Mouse (Mus musculus) regulatory T cell (primary cell): ENCODE measurements around the gene Fry.

ENCODE experiments used
- in situ Hi-C: fragments of 300-600 bp; cut with MboI, MseI; formaldehyde crosslinking; loops from one replicate; pipeline ENCODE4 v1.15.1; 2025; ENCODE audit warnings: high pct_unique_total_duplicates

Gene Fry

GRCm38 (mm10) chr5:150333328-150333731 lies 214.9 kb downstream of the Fry start:
- in situ Hi-C loops: no loop called here

DNA sequence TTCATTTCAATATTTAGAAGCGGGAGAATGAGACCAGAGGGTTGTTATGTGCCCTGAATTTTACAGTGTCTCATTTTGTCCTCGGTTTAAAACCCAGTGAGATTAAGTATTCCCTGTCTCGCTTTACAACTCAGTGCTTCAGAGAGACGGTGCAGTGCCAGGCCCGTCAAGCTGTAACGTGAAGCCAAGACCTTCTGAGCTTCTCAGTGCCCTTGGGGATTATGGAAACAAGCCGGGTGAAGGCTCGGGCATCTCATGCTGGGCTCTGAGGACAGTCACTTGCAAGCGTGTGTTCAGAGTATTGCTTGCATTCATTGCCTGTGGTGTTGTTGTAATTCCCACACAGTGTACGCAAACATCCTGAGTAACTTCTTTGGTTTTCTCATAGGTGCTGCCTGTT lies 218.0 kb downstream of the Fry start:
- in situ Hi-C loops: no loop called here

DNA sequence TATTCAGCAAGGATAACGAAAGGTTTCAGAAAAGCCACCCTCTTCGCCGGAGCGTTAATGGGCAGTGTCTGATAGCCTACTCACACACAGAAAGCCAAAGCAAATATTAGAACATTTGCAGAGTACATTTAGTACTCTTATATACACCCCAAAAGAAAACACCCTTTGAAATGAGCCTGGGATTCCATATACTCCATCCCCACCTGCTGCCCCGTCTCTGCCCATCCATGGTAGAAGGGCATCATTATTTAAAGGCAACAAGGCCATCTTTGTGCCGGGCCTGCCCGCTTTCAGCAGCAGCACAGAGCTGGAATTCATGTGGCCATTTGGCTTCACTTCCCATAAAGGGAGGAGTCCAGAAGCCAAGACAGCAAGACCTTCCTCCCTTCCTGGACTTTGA lies 219.3 kb downstream of the Fry start:
- in situ Hi-C loops: no loop called here

DNA sequence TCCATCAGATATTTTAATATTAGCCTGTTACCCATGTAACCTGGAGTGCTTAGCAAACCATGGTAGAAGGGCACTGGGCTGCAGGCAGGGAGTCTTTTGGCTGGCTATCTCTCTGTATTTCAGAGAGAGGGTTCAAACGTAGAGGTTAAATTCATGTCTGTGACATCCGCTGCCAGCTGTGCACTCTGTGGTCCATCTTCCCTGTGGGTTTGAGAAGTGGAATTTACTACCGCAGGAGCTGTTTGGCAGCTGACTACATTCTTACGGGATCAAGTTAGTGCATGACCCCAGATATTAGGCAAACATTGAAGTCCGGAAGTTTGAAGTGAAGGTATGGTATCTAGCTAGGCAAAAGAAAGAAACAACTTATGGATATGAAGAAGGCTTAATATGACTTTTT lies 222.5 kb downstream of the Fry start:
- in situ Hi-C loops: no loop called here

DNA sequence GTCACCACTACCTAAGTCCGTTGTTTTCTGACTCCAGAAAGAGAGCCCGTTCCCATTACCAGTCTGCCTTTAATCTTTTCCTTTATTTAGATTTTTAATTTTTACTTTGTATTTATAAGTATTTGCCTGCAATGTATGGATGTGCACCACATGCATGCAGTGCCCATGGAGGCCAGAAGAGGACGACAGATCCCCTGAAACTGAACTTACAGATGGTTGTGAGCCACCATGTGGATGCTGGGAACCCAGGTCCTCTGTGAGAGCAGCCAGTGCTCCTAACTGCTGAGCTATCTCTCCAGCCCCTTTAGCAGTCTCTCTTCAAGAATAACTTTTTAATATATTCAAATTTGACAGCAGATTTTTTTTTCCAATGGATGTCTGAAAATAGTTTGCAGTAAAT lies 223.7 kb downstream of the Fry start:
- in situ Hi-C loops: no loop called here

GRCm38 (mm10) chr5:150345946-150346345 lies 227.5 kb downstream of the Fry start:
- in situ Hi-C loops: no loop called here

- in situ Hi-C loops: no loop called here
These were observed 227.9 kb downstream of the Fry start for GRCm38 (mm10) chr5:150346378-150346777.

DNA sequence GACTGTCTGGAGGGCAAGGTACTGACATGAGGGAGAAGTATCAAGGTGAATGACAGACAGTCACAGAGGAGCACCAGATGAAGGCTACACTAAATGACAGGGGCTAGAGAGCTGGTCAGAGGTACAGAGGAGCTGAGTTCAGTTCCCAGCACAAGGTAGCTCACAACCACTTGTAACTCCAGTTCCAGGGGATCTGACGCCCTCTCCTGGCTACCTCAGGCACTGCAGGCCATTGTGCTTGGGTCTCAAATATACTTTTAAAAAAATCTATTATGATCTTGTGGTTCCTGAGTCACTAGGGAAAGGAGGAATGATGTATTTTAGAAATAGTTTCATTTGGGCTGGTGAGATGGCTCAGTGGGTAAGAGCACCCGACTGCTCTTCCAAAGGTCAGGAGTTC lies 229.4 kb downstream of the Fry start:
- in situ Hi-C loops: no loop called here

GRCm38 (mm10) chr5:150348302-150348701 lies 229.9 kb downstream of the Fry start:
- in situ Hi-C loops: no loop called here

GRCm38 (mm10) chr5:150351191-150351590 lies 232.7 kb downstream of the Fry start:
- in situ Hi-C loops: no loop called here

- in situ Hi-C loops: no loop called here
These were observed 240.2 kb downstream of the Fry start for GRCm38 (mm10) chr5:150358671-150359070.

DNA sequence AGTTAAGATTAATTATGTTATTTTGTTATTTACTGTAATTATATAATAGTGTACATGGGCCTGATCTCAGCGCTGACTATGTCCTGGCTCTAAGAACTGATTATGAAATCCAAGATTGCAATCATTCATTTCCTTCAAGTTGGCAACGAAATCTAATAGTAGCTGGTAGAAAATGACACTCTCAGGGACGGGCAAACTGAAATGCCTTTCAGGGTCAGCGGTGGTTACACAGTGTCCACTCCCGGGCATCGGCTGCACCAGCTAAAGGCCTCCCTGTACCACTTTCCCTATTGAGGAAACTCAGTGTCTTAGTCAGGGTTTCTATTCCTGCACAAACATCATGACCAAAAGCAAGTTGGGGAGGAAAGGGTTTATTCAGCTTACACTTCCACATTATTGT lies 243.8 kb downstream of the Fry start:
- in situ Hi-C loops: no loop called here

- in situ Hi-C loops: no loop called here
These were observed 246.2 kb downstream of the Fry start for GRCm38 (mm10) chr5:150364621-150365020.

DNA sequence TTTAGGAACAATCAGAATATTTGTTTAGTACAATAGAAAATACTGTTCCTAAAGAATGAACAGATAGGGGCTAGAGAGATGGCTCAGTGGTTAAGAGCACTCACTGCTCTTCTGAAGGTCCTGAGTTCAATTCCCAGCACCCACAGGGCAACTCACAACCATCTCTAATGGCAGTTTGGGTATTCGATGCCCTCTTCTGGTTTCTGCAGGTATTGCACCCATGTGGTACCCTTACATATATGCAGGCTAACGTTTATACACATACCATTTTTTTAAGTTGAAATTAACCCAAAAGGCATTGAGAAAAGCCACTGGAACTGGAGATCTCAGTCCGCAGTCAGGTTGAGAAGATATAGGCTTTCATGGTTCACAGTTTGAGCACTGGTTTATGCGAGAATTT lies 248.6 kb downstream of the Fry start:
- in situ Hi-C loops: no loop called here

DNA sequence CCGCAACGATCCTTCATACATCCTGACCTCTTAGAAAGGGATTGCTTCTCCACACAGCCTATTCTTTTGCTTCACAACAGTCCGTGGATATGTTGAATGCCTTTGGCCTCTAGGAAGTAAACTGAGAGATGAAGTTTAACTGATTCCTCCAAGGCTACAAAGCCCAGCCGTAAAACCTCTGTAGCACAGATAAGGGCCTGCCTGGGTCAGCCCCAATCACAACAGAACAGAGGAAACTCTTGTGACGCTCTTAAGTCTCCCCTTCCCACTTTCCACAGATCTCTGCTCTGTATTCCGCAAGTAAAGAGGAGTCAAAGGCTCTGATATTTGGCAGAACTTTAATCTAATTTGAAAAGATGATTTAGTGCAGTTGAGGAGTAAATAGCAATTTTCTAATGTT lies 251.8 kb downstream of the Fry start:
- in situ Hi-C loops: no loop called here

DNA sequence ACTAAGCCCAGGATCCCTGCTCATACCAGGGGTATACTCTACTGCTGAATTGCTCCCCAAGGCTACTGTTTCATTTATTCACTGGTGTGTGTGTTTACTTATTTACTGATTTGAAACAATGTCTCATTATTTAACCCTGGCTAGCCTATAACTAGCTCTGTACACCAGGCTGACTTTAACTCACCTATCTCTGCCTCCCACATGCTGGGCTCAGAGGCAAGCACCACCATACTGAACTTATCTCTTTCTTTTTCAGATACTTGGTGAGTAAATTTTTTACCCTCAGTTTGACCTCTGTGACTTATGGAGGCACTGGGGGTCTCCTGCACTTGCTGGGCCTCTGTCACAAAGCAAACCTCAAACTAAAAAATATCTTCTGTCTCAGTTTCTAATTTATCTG lies 252.4 kb downstream of the Fry start:
- in situ Hi-C loops: no loop called here

DNA sequence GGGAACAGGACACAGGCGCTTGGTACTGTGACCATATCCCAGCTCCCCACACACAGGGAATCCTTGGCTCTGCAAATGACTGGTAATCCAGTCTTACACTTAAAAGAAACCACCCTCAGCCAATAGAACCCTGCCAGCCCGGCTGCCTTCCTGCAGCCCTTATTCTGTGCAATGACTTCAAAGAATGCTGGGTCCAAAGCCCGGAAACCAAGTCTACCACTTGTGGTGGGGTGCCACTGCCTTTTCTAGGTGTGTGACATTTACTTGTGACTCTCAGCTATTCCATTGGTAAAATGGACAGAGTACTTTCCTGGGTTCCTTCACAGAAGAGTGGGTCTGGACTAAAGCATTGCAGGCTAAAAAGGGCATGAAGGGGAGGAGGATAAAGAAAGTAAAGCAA lies 254.5 kb downstream of the Fry start:
- in situ Hi-C loops: no loop called here

GRCm38 (mm10) chr5:150374778-150375559 lies 256.5 kb downstream of the Fry start:
- in situ Hi-C loops: no loop called here

- in situ Hi-C loops: no loop called here
These were observed 260.1 kb downstream of the Fry start for GRCm38 (mm10) chr5:150378586-150378985.

DNA sequence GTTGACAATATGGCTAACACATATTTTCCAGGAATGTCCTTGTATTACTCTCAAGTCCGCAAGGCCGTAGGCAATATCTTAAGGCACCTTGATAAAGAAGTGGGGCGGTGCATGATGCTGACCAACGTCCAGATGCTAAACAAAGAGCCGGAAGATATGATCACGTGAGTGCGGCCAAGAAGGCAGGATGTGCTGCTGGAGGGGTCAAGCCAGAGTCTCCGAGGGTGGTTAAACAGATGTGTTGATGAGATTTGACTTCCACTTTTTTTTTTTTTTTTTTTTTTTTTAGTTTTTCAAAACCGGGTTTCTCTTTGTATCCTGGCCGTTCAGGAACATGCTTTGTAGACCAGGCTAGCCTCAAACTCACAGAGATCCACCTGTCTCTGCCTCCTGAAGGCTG lies 262.3 kb downstream of the Fry start:
- in situ Hi-C loops: no loop called here

DNA sequence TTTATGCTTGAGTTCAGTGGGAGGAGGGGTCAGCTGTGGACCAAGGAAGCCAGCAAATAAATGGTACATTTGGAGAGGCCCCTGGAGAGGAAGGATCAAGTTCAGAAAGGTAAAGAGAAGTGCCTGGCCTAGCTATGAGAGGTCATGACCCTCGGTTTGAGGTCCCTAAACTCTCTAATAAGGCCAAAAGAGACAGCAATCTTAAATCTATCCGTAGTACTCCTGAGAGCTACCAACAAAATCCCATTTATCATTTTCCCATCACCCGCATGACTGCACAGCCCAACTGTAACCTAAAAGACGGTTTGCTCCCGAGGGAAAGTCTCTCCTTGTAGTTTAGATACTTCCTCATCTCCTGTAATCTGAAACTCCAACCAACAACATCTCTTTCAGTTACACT lies 264.0 kb downstream of the Fry start:
- in situ Hi-C loops: no loop called here

- in situ Hi-C loops: no loop called here
These were observed 266.1 kb downstream of the Fry start for GRCm38 (mm10) chr5:150384272-150385215.

GRCm38 (mm10) chr5:150385224-150385623 lies 266.8 kb downstream of the Fry start:
- in situ Hi-C loops: no loop called here
